Mouse (Mus musculus) cerebellum, postnatal 10 days (tissue): ENCODE data around the gene Snd1.
A peak's percentile ranks its signal among the peaks of the same experiment; 100 is the strongest.

ENCODE experiments used
- DNase-seq, 2 experiments: peaks; one replicate each; pipeline ENCODE4 v3.0.0; 2021; ENCODE audit warnings: mixed read lengths in 2 of 2

Gene Snd1

GRCm38 (mm10) chr6:28848285-28848794, 373.4 kb downstream of the Snd1 start:
- no peak for DNase-seq

GRCm38 (mm10) chr6:28848891-28849290, 374.0 kb downstream of the Snd1 start:
- no peak for DNase-seq

- no peak for DNase-seq
These were observed 374.4 kb downstream of the Snd1 start for GRCm38 (mm10) chr6:28849317-28849716.

- no peak for DNase-seq
These were observed 375.5 kb downstream of the Snd1 start for GRCm38 (mm10) chr6:28850326-28850900.

GRCm38 (mm10) chr6:28852342-28852741, 377.4 kb downstream of the Snd1 start:
- DNase-seq: no peak

- DNase-seq: peak in 1 of 2 experiments; percentile 59
These were observed 378.2 kb downstream of the Snd1 start for GRCm38 (mm10) chr6:28853164-28853563.

GRCm38 (mm10) chr6:28853654-28854053, 378.7 kb downstream of the Snd1 start:
- no peak for DNase-seq

GRCm38 (mm10) chr6:28854598-28854997, 379.7 kb downstream of the Snd1 start:
- no peak for DNase-seq

GRCm38 (mm10) chr6:28855442-28855841, 380.5 kb downstream of the Snd1 start:
- DNase-seq: no peak

- DNase-seq: no peak
These were observed 381.9 kb downstream of the Snd1 start for GRCm38 (mm10) chr6:28856789-28857188.

GRCm38 (mm10) chr6:28857198-28858180, 382.6 kb downstream of the Snd1 start:
- no peak for DNase-seq

- no peak for DNase-seq
These were observed 384.2 kb downstream of the Snd1 start for GRCm38 (mm10) chr6:28859094-28859493.

- DNase-seq: no peak
These were observed 385.5 kb downstream of the Snd1 start for GRCm38 (mm10) chr6:28860450-28860849.

GRCm38 (mm10) chr6:28860922-28861321, 386.0 kb downstream of the Snd1 start:
- DNase-seq: no peak

- peak; percentile 65 to 71 for DNase-seq
These were observed 387.4 kb downstream of the Snd1 start for GRCm38 (mm10) chr6:28862304-28862703.

GRCm38 (mm10) chr6:28864684-28865083, 389.7 kb downstream of the Snd1 start:
- DNase-seq: peak; percentile 53 to 62

GRCm38 (mm10) chr6:28865112-28865511, 390.2 kb downstream of the Snd1 start:
- no peak for DNase-seq

GRCm38 (mm10) chr6:28866206-28866605, 391.3 kb downstream of the Snd1 start:
- no peak for DNase-seq

GRCm38 (mm10) chr6:28867516-28868251, 392.7 kb downstream of the Snd1 start:
- peak; percentile 47 to 49 for DNase-seq

GRCm38 (mm10) chr6:28871725-28872420, 396.9 kb downstream of the Snd1 start:
- no peak for DNase-seq

- DNase-seq: peak; percentile 52 to 72
These were observed 397.5 kb downstream of the Snd1 start for GRCm38 (mm10) chr6:28872421-28872795.

GRCm38 (mm10) chr6:28874053-28874452, 399.1 kb downstream of the Snd1 start:
- no peak for DNase-seq
